Comparison of ENCODE assay signal across 11 mouse cellular contexts in the genomic region with DNA sequence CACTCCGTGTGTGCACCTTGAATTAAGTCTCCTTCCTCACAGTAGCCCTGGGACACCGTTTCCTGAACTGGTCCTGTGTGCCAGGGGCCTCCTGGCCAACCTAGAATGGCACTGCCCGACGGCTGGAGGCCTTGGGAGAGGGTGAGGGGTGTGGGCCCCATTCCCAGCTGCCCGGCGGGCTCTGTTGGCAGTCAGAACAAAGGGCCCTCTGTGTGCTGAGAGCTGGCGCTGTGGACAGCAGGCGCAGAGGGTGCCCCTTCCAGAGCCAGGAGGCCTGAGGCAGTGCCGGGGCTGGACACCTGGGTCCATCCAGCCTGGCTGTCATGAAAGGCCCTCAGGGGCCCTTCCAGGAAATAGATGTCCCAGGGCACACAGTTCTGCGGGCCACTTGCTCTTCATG. TPM values are rescaled to one million over a fixed set of nuclear protein-coding genes. Genes with fewer than 3 reads are reported as not detected.
A peak's percentile ranks its signal among the peaks of the same experiment; 100 is the strongest.
DNase-seq lines count a peak whose midpoint lies in the region; ATAC-seq and TF ChIP-seq lines count a peak whose summit lies in the region.
"Had no signal": no experiment of that assay in that cellular context is flagged by ENCODE, and none has a peak within 500 bp of the region (broad histone marks: within the 10 kb centered on the region; RNA-seq: fewer than 3 reads in every experiment).

No protein-coding gene starts in this region.

- H3K9ac ChIP-seq in intestine, embryonic 14.5 days (ENCODE audit: low read length), result no peak overlapping the region
- H3K9ac ChIP-seq in intestine, postnatal 0 days (ENCODE audit: low read depth, low read length), result no peak overlapping the region
- H3K9ac ChIP-seq: midbrain, embryonic 12.5 days had no signal

- no peaks in the 10 kb centered on the region for H3K36me3 ChIP-seq in intestine, embryonic 14.5 days (ENCODE audit: control insufficient read depth, insufficient read depth, low read length)
- no peaks in the 10 kb centered on the region for H3K36me3 ChIP-seq in intestine, postnatal 0 days (ENCODE audit: control insufficient read depth, insufficient read depth)
- H3K36me3 ChIP-seq: midbrain, embryonic 12.5 days had no signal

- H3K4me1 ChIP-seq in intestine, embryonic 14.5 days (replicated peaks; ENCODE audit: control insufficient read depth, insufficient read depth, low read length), result 0 out of 2 replicates have a peak, but pooled peaks cover 3% of the 10 kb centered on the region
- H3K4me1 ChIP-seq in intestine, postnatal 0 days (replicated peaks; ENCODE audit: control insufficient read depth, insufficient read depth, low read length), result 0 out of 2 replicates have a peak, but pooled peaks cover 6% of the 10 kb centered on the region

- ATAC-seq in intestine, embryonic 14.5 days (replicated peaks; ENCODE audit: low FRiP score, low TSS enrichment, low read depth), result 0 out of 2 replicates have a peak, but pooled peaks have one; percentile 20
- ATAC-seq in intestine, postnatal 0 days, result no peak
- peak; percentile 92 for ATAC-seq in frontal cortex, adult (ENCODE audit: low TSS enrichment)

- H3K4me2 ChIP-seq in intestine, embryonic 14.5 days (ENCODE audit: low read length), result no peak overlapping the region
- no peak overlapping the region for H3K4me2 ChIP-seq in intestine, postnatal 0 days (replicated peaks; ENCODE audit: low read depth)
- H3K4me2 ChIP-seq: midbrain, embryonic 12.5 days had no signal

- TF ChIP-seq CTCF in intestine, postnatal 0 days (IDR thresholded peaks at IDR 0.05; ENCODE audit: low read depth), result no peak

- no peak overlapping the region for H3K27ac ChIP-seq in intestine, embryonic 14.5 days (ENCODE audit: low read depth)
- no peak overlapping the region for H3K27ac ChIP-seq in intestine, postnatal 0 days (ENCODE audit: low read depth, low read length)
- H3K27ac ChIP-seq: midbrain, embryonic 12.5 days had no signal

- WGBS in intestine, embryonic 14.5 days, result 94% methylated on average over 10 of the region's 10 CpGs
- 66% methylated on average over 10 of the region's 10 CpGs for whole genome bisulfite sequencing in intestine, postnatal 0 days

- H3K4me3 ChIP-seq in intestine, embryonic 14.5 days (ENCODE audit: low read depth, low read length), result no peak overlapping the region
- H3K4me3 ChIP-seq in intestine, postnatal 0 days (ENCODE audit: low read depth, low read length), result no peak overlapping the region
- H3K4me3 ChIP-seq: midbrain, embryonic 12.5 days had no signal

- no peaks in the 10 kb centered on the region for H3K9me3 ChIP-seq in intestine, embryonic 14.5 days (ENCODE audit: control insufficient read depth, low read length)
- no peaks in the 10 kb centered on the region for H3K9me3 ChIP-seq in intestine, postnatal 0 days (ENCODE audit: control insufficient read depth)
- H3K9me3 ChIP-seq: midbrain, embryonic 12.5 days had no signal

- no peaks in the 10 kb centered on the region for H3K27me3 ChIP-seq in intestine, embryonic 14.5 days (replicated peaks; ENCODE audit: control insufficient read depth, insufficient read depth, low read length)
- no peaks in the 10 kb centered on the region for H3K27me3 ChIP-seq in intestine, postnatal 0 days (replicated peaks; ENCODE audit: control insufficient read depth, insufficient read depth, low read length)
- H3K27me3 ChIP-seq: midbrain, embryonic 12.5 days had no signal

- no peak for DNase-seq in intestine, embryonic 14.5 days (ENCODE audit: low spot score)
- DNase-seq in left cerebral cortex, adult 9 months (ENCODE audit: low spot score in 2 of 2), result peak; percentile 60 to 73
- peak; percentile 88 to 89 for DNase-seq in right cerebral cortex, postnatal 10 days (ENCODE audit: low spot score in 2 of 2)
- no peak for DNase-seq in spleen, postnatal 14 days (ENCODE audit: low spot score in 2 of 2)
- no peak for DNase-seq in ovary, postnatal 14 days (ENCODE audit: low spot score)
- DNase-seq in lung, postnatal 25 days (ENCODE audit: low spot score), result no peak
- DNase-seq: kidney, adult 8-10 months; thymus, postnatal 14 days had no signal

RNA-seq across cellular contexts. Expression of gene Slc38a3, which starts 9.8 kb away (rescaled TPM):
- 2.2 and 9.3 TPM in 2 replicates for polyA plus RNA-seq in intestine, embryonic 14.5 days (2014; fragmentation: Nextera tagmentation; extraction: Ambion mirVana)
- 15.5 and 15.6 TPM in 2 replicates for polyA plus RNA-seq in intestine, postnatal 0 days (2015; fragmentation: Nextera tagmentation; extraction: Ambion mirVana)

RNA-seq across cellular contexts. Expression of gene Gnat1, which starts 20.0 kb away (rescaled TPM):
- 1.7 and 2.6 TPM in 2 replicates for polyA plus RNA-seq in intestine, embryonic 14.5 days (2014; fragmentation: Nextera tagmentation; extraction: Ambion mirVana)
- 1.6 and 1.9 TPM in 2 replicates for polyA plus RNA-seq in intestine, postnatal 0 days (2015; fragmentation: Nextera tagmentation; extraction: Ambion mirVana)

RNA-seq across cellular contexts. Expression of gene Gnai2, which starts 24.4 kb away (rescaled TPM):
- 336 and 349 TPM in 2 replicates for polyA plus RNA-seq in intestine, embryonic 14.5 days (2014; fragmentation: Nextera tagmentation; extraction: Ambion mirVana)
- 245 and 265 TPM in 2 replicates for polyA plus RNA-seq in intestine, postnatal 0 days (2015; fragmentation: Nextera tagmentation; extraction: Ambion mirVana)

RNA-seq across cellular contexts. Expression of gene Sema3b, which starts 50.5 kb away (rescaled TPM):
- polyA plus RNA-seq in intestine, embryonic 14.5 days (2014; fragmentation: Nextera tagmentation; extraction: Ambion mirVana), result 16.5 and 18.3 TPM in 2 replicates
- polyA plus RNA-seq in intestine, postnatal 0 days (2015; fragmentation: Nextera tagmentation; extraction: Ambion mirVana), result 37.1 and 37.3 TPM in 2 replicates

RNA-seq across cellular contexts. Expression of gene Sema3f, which starts 50.7 kb away (rescaled TPM):
- 16.2 and 16.3 TPM in 2 replicates for polyA plus RNA-seq in intestine, embryonic 14.5 days (2014; fragmentation: Nextera tagmentation; extraction: Ambion mirVana)
- polyA plus RNA-seq in intestine, postnatal 0 days (2015; fragmentation: Nextera tagmentation; extraction: Ambion mirVana), result 3.9 and 4.4 TPM in 2 replicates

Comparison
In these comparisons a context has a peak if more than half of its experiments do, and no peak if none do; other contexts are left out.
1. DNase-seq: peak in left cerebral cortex, adult 9 months (2 of 2) and right cerebral cortex, postnatal 10 days (2 of 2); none in intestine, embryonic 14.5 days (single experiment), spleen, postnatal 14 days (0 of 2), ovary, postnatal 14 days (single experiment) and lung, postnatal 25 days (single experiment).